Mouse (Mus musculus) myocyte (in vitro differentiated cells): Measurements from ENCODE around the gene Aadat.

Source experiments
- E2F4 ChIP-seq: IDR thresholded peaks from one replicate; pipeline ENCODE4 v1.6.1; 2011; ENCODE audit warnings: mild to moderate bottlenecking, control low read depth, moderate library complexity; ENCODE audit not compliant: insufficient read depth
- MAX ChIP-seq: IDR thresholded peaks from one replicate; pipeline ENCODE4 v1.6.1; 2011; ENCODE audit warnings: low read depth, mild to moderate bottlenecking, control low read depth
- POLR2A ChIP-seq: IDR thresholded peaks from one replicate; pipeline ENCODE4 v1.6.1; 2011; ENCODE audit warnings: low read depth, mild to moderate bottlenecking, control low read depth, moderate library complexity; ENCODE audit not compliant: insufficient read length

- TF ChIP-seq MAX (no peak), POLR2A (no peak), E2F4 (no peak)
Observed at GRCm38 (mm10) chr8:60518286-60518685, 12.6 kb downstream of the Aadat start.
